Mouse (Mus musculus): ENCODE results near the gene Hcrtr1. TPM values are rescaled to one million over a fixed set of nuclear protein-coding genes. Genes with fewer than 3 reads are reported as not detected.

Hcrtr1 gene
- total RNA-seq, 2 experiments from 2014 or later: 2.0 to 2.4 TPM

GRCm38 (mm10) chr4:130082211-130082610 is 56.9 kb downstream of the Hcrtr1 start:
- no peak for DNase-seq (ENCODE audit: low spot score in 2 of 2)
- intact Hi-C loops (cut with DNase I): loop anchor here (5.0 to 10.0 kb wide), 4 partner anchors 35 to 387 kb away; partner anchors contain the start of genes Adgrb2, Col16a1 and Tmem39b

DNA sequence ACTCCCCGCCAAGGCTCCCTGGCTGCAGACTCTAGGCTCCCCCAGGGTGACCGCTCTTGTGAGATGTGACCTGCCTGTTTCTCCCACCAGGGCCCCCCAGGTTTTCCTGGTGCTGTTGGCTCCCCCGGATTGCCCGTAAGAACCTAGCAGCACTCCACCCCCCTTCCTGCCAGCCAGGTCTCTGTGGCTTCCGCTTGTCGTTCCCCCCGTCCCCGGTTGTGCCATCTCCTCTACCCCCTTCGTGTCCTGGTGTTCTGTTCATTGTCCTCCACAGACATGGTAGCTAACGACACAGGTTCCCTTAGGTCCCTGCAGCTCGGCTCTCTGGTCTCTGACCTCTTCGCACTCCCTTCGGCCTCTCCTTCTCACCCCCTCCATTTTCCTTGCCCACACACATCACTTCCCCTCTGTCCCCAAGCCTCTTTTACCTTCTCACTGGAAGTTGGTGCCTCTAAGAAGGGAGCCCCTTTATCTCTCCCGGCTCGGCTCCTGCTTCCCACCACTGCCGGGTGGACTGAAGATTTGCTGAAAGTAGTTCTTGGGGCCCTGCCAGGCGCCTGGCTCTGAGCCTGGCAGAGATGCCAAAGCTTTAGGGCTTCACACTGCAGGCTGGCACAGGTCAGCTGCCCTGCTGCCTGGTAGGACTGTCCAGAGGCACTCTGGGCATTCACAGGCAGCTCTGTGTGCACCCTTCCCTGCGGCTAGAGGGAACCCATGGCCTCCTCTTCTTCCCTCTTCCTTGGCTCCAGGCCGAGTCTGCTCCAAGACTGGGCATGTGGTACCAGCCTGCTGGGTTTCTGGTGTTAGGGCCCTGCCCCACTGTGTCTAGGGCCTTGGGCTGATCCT is 57.6 kb downstream of the Hcrtr1 start:
- intact Hi-C loops (cut with DNase I): loop anchor here (5.0 to 10.0 kb wide), 4 partner anchors 34 to 387 kb away; partner anchors contain the start of genes Adgrb2, Col16a1 and Tmem39b
- peak; percentile 62 to 68 for DNase-seq (ENCODE audit: low spot score in 2 of 2)

Other genes with a start within 250 kb of the Hcrtr1 start
- under 1 TPM; 0.22 to 0.48 TPM for gene Spocd1, start 210.1 kb downstream of the Hcrtr1 start, total RNA-seq (2021)
- gene Adgrb2, start 154.5 kb downstream of the Hcrtr1 start, total RNA-seq (2021): 100 to 1,000 TPM; 401 TPM
- gene Col16a1, start 91.5 kb downstream of the Hcrtr1 start, total RNA-seq (2021): 10 to 100 TPM; 15.9 to 21.4 TPM
- gene Pef1, start 36.8 kb downstream of the Hcrtr1 start, total RNA-seq (2021): 10 to 100 TPM; 66.4 to 74.5 TPM
- gene Tinagl1, start 35.8 kb upstream of the Hcrtr1 start, total RNA-seq (2021): 10 to 100 TPM in 1 of 2 experiments, 1 to 10 TPM in 1; 8.0 to 13.4 TPM
- not detected for gene Gm853, start 83.0 kb upstream of the Hcrtr1 start, total RNA-seq (2021)
- 1 to 10 TPM; 5.7 to 7.1 TPM for gene Serinc2, start 139.8 kb upstream of the Hcrtr1 start, total RNA-seq (2021)
- gene Fabp3, start 169.2 kb upstream of the Hcrtr1 start, total RNA-seq (2021): 100 to 1,000 TPM; 141 to 166 TPM
- 1 to 10 TPM; 1.4 to 1.8 TPM for gene Gm10570, start 169.3 kb upstream of the Hcrtr1 start, total RNA-seq (2021)
- 10 to 100 TPM; 62.3 to 67.8 TPM for gene Zcchc17, start 220.6 kb upstream of the Hcrtr1 start, total RNA-seq (2021)
- gene Snrnp40, start 220.8 kb upstream of the Hcrtr1 start, total RNA-seq (2021): 10 to 100 TPM; 22.9 to 25.5 TPM

Data from left cerebral cortex, postnatal 36 days (tissue).